Mouse (Mus musculus): Measurements from ENCODE around the gene Ankrd11.

Gene Ankrd11

DNA sequence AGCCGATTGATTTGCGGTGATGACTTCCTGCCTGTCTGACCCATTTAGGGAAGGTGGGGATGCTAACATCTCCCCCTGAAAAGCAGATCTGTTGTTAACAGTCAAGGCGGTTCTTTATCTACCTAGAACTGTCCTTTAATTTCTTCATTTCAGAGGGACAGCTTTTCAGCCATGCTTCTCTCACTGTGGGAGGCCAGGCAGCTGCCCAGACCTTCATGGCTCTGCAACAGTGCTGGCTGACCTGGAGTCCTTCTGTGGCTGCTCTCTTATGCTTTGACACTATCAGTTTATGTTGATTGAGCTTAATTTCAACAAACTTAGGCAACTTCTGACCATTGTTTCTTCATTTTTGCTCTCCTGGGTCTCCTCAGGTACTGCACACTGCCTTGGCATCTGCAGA lies 161.8 kb downstream of the Ankrd11 start:
- DNase-seq = no peak

DNA sequence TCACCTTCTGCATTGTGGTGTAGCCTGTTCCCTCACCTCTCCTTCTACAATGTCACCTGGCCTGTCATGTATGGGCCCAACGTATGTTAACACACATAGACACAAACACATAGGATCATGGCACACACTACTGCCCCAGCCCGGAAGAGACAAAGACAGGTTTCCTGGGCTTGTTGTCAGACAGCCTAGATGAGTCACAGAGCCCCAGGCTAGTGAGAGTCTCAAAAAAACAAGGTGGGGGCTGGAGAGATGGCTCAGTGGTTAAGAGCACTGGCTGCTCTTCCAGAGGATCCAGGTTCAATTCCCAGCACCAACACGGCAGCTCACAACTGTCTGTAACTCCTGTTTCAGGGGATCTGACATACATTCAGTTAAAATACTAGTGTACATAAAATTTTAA lies 163.8 kb downstream of the Ankrd11 start:
- DNase-seq = no peak

DNA sequence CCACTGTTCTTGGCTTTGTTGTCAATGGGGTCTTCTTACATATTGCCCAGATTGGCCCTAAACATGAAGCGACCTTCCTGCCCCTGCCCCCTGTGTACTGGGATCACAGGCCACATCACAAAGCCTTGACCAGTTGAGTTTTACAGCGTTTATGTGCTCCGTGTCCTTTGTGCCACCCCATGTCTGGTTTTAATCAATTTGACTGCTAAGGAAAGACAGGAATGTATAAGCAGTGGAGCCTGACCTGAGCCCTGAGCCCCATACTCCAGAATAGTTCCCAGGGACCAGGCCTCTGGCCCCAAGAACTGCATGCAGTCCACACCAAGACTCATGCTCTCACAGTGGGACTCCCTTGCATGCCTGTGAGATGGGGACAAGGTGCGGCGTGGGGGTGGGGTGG lies 166.9 kb downstream of the Ankrd11 start:
- no peak for DNase-seq

DNA sequence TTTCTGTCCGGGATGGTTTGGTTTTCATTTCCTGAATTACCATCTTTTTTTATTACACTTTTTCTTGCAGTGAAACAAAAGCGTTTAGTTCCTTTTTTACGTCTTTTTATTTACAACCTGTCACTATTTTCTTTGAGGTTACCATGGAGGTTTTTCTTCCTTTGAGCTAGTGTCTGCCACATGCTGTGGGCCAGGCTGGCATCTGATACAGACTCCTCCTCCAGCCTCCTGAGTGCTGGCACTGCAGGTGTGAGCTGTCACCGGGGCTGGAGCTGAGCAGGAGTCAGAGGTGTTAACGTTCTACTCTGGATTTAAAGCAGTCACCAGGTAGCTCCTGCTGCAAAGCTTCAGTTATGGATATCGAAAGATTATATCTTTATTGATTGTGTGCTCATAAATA lies 168.9 kb downstream of the Ankrd11 start:
- no peak for DNase-seq

DNA sequence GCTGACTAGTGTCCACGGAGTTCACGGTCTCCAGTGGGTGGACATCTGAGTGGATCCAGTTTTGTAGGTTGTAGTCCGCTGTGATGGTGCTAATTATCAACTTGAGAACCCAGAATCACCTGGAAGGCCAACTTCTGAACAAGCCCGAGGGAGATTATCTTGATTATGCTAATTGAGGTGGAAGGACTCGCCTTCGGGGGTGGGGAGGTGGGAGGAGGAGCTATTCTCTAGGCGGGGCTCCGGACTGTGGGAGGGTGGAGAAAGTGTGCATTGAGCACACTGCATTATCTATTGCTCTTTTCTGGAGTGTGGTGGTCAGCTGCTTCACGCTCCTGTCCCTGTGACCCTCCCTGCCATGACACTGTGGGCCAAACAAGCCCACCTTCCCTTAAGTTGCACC lies 170.4 kb downstream of the Ankrd11 start:
- no peak for DNase-seq

DNA sequence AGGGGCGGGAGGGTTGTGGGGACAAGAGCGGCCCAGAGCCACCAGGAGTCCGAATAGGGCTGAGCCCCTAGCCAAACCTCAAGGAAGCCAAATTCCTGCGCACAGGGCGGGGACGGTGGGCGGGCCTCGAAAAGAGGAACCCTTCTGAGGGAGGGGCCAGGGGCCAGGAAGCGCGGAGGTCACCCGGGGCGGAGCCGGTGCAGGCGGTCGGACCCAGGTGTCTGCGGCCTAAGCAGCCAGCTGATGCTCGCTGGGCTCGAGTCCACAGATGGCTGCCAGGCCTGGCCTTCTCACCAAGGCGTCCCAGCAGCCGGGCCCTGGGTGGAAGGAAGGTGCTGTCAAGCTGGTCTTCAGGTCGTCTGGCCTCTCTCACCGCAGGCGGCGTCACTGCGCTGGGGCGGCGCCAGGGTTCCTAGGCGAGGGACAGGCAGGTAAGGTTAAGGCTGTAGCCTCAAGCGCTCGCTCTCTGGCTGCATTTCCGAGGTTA lies 171.7 kb downstream of the Ankrd11 start:
- no peak for DNase-seq

DNA sequence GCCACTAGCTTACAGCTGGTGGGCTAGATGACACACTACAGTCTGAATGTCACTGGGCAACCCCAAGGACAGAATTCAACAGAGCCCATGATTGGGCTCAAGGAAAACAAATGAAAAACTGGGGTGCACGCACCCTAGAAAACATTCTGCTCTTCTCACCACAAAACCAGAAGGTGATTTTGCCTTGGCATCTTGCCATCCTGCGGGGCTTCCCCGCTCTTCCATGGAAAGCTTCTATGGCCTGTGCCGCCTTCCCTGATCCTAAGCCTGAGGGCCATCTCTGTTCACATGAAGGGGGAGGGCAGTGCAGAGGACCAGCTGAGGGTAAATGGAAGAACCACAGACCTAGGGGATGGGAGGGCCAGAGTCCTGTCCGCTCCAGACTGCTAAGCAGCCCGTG lies 174.1 kb downstream of the Ankrd11 start:
- no peak for DNase-seq

DNA sequence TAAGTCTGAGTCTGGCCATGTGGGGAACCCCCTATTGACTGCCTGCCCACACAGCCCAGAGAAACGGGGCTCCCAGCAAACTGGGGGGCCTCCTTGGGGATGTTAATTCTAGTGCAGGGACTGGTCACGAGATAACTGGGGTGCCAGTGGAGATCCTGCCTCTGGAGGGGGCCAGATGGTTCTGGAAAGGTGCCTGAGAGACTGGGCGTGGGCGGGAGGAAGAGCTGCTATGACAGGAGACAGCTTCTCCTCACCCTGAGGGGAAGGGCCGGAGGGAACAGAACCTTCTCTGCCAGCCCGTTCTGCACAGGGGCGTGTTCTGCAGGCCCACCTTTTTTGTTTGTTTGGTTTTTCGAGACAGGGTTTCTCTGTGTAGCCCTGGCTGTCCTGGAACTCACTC lies 175.8 kb downstream of the Ankrd11 start:
- no peak for DNase-seq

DNA sequence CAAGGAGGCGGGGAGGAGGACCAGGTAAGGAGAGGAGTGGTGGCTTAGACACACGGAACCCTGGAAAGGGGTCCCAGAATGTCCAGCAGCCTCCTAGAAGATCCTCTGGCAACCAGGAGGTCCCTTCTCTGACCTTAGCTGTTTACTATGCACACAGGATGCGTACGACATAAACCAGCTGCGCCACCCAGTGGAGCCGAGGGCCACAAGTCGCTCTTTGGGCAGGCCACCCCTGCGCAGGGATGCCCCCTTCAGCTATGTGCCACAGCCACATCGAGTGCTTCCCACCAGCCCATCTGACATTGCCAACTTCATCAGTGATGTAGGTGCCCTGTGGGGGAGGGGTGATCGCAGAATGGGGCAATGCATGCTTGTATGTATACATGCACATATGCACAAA lies 176.6 kb downstream of the Ankrd11 start:
- peak; percentile 21 for DNase-seq

DNA sequence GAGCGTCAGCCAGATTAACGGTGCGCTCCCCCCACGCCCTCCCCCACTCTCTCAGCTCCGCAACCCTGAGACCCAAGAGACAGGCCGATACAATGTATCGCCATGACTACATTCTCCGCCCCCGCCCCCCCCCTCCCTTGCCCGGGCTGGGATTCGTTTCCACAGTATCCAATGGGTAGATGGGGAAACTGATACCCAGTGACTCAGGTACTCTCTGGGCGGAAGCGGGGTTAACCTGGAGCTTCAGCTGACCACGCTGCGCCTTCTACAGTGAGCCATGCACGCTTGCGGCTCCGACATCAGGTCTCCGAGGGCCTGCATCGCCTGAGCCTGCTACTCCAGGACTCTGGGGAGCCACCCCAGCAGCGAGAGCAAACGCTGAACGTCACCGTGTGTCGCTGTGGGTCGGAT lies 177.4 kb downstream of the Ankrd11 start:
- DNase-seq = no peak

DNA sequence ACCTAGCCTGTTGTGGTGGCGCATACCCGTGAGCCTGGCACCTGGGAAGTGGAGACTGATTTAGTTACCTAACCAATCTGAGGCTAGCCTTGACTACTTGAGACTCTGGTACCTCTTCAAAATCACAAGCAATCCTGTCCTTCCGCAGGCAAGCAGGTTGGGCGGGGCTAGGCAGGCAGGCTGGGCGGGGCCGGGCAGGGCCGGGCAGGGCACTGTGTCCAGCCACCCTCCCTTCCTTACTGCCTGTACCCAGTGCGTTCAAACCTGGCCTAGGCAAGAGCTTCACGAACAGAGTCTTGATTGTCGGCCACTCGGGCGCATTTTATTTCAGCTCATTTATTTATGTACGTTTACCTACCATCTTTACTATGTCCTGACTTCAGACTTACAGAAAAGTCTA lies 182.2 kb downstream of the Ankrd11 start:
- no peak for DNase-seq

DNA sequence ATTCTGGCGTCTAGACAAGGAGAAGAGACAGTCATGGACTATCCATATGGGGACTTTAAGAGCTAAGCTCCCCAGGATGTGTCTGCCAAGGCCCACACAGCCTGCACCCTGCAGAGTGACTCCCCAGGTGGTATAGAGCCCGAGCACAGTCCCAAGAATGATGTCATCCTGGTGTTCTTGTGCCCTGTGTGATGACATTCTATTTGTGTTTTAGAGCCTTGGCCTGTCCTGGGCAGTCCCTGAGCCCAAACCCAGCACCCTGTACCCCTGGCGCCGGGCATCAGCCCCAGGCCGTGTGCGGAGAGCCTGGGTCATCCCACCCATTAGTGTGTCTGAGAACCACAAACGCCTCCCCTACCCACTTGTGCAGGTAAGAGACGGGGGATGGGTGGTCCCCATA lies 185.8 kb downstream of the Ankrd11 start:
- DNase-seq = no peak

DNA sequence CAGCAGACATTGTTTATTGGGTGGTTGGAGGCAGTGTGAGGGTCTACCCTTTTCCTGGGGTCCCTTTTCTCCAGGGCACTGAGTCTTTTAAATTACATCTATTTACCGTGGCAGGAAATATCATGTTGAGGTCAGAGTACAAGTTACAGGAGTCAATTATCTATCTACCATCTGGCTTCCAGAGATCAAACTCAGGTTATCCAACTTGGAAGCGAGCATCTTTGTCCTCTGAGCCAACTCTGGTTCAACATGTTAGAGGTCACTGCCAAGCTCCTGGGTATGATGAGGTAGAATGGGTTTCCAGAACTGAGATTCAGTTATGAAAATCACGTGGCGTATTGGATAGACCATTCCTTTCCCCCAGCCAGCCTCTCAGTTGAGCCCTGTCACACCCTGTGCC lies 187.0 kb downstream of the Ankrd11 start:
- no peak for DNase-seq

DNA sequence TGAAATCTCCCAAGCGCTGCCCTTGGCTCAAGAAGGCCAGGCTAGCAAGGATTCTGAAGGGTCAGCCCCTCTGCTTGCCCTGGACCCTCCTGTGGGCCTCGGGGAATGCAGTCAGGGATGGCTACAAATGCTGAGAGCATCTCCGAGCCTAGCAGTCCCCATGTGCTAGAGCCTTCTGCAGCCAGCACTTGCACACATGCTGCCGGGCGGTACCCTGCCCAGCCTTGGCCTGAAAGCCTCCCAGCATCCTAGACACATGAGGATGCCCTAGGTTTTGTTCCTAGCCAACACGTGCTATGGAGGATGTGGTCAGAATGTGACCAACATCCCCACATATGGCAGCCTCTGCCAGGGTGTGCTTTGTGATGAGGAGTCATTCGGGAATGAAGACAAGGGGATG lies 187.7 kb downstream of the Ankrd11 start:
- no peak for DNase-seq

DNA sequence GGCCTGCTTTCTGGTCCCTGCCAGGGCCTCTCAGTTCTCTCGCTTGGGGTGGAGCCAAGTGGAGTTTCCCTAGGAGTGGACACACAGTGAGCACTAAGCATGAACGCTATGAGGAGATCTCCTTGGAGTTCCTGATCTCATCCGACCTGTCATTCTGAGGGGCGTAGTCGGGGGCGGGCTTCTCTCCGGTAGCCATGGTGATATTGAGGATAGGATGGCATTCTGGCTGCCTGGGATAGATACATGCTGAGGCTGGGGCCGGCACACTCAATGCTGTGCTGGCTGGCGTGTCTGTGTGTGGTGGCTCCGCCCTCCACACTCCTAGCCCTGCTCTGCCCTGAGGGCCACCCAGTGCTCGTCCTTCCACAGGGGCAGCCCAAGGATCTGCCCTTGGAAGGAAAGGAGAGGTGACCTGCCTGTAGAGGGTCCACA lies 188.7 kb downstream of the Ankrd11 start:
- peak; percentile 48 for DNase-seq

DNA sequence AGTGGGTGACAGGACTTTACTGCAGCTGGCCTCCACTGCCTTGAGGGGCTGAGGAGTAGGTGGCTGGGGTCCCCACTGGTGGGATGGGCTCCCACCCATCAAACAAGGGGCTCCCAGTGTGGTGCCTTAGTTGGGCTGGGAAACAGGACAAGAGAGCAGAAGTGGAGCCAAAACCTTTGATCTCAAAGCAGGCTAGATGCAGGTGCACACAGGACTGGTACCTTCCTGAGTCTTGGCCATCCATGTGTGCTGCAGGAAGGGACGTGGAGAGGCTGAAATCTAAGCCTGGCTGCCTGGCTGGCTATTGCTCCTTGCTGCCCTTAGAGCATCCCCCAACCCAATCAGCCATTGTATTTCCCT lies 189.6 kb downstream of the Ankrd11 start:
- DNase-seq = no peak

DNA sequence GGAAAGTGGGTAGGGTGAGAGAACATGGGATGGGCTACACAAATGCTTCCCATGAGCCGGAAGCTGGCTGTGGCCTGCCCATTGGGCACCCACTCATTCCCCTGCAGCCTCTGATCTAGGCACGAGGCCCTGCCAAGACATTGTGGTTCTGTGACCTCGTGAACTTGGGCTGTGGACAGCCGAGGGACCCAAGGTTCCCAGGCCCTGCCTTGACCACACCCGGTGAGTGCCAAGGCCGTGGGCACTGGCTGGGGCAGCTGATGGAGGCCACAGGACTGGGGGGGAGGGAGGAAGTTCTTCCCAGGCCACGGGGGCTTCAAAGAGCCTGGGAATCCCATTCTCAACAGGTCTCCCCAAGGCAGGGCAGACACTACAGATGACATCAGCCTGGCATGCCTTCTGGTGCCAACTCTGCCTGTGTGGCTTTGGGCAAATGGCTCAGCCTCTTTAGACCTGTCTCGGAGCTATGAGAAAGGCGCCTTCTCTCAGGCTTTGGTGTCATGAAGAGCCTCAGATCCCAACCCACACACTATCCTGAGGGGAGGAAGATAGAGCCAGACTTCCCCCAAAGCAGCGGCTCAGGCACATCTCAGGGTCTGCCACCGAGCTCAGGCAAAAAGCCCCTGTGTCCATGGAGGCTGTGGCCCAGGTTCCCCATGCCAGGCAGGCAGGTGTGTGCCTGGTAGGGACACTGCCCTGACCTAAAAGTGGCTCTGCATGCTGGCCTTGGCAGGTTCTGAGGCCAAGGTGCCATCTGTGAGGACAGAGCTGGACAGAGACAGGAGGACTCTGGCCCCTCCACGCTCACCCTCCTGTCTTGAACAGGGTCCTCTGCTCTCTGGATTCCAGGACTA lies 190.2 kb downstream of the Ankrd11 start:
- DNase-seq = no peak

DNA sequence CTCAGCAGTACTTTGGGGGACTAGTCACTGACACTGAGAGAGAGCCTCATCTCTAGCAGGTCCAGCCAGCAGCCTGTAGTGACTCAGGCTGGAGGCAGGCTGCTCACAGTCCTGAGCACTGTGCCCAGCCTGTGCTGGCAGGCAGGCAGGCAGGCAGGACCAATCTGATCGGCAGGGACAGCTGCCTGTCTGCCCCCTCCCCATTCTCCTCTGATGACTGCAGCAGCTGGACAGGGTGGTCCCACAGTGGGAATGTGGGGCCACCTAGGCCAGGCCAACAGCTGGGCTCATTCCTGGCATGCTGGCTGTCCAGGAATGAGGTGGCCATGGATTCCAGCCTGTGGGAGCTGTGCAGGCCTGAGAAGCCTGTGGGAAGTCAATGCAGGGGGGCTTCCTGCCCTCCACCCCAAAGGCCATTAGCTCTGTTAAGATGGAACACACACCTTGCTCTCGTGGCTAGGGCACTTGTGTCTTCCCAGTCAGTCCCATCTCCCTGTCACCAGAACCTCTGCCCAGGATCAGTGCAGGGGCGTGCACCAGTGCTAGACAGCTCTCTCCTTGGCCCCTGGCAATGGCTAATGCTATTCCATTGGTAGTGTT lies 191.3 kb downstream of the Ankrd11 start:
- DNase-seq = no peak

DNA sequence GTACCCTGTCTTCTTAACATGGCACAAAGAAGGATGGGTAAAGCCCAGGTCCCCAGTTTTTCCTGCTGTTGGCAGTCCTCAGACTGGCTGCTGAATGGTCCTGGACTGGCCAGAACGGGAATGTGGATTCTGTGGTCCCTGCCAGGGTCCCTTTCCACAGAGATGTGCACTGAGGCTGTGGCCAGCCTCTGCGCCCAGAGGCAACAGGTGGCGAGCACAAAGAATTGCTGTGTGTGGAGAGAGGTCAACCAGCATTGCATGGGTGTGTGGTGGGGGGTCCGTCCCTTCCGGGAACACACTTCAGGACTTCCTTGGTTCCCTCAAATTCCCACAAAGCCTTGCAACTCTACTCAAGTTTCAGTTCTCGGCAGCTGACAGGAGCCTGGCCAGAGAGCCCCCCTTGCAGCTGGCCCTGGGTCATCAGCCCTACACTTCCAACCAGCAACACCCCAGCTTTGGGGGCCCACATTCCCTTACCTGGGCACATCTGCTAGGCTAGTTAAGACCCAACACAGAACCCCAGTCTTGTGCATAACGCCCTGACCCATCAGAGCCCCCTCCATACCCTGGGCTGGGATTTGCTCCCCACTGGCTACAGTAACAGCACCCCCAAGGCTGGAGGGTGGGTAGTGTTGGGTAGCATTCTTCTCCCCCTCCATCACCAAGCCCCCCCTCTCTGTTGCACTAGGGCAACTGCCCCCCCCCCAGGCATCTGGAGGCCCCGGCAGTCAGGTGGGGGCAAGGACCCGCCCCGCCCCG lies 192.7 kb downstream of the Ankrd11 start:
- no peak for DNase-seq

DNA sequence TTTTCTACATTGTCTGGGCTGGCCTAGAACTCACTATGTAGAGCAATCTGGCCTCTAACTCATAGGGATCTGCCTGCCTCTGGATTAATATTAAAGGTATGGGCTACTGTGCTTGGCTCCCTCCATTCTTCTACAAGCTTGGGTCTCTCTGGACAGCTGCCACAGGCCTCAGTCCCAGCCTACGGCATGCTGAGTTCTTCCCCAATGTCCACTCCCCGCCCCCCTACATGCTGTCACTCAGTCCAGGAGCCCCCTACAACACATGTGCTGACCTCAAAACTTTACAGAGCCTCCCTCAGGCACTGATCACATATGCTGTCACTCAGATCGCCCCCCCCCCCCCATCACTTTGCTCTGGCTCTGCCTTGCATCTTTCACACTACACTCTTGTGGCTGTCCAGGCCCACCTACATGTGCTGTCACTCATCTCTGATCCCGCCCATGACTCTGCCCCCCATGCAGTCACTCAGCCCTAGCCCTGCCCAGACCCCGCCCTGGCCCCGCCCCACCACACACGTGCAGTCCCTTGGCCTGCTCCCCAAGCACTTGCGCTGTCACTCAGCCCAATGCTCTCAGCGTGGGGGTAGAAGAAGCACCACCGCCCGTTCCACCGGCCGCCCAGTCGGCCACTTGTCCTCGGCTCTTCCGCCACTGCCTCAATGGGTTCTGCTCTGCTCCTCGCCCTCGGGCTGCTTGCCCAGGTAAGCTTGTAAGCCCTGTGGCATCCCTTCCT lies 194.1 kb downstream of the Ankrd11 start, which contains the start of gene Cdh15:
Gene Cdh15 (plus strand): TSS at position 138 of the 733 bp plus-strand sequence.
- peak; percentile 42 for DNase-seq

DNA sequence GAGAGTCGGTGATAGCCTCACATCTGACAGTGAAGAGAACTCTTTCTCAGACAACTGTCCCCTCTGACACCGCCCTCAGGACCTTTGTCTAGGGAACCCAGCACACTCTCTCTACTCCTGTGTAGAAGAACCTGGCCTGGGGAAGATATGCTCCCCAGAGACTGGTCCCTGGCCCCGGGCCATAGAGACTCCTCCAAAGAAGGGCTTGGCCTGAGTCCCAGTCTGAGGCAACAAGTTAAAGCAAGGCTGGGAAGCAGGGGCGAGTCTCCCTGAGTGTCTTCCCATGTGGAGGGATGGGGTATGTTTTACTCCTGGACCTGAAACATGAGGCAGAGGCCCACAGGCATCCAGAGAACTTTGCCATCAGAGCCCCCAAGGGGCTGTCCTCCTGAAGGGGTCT lies 196.4 kb downstream of the Ankrd11 start:
- DNase-seq = no peak

DNA sequence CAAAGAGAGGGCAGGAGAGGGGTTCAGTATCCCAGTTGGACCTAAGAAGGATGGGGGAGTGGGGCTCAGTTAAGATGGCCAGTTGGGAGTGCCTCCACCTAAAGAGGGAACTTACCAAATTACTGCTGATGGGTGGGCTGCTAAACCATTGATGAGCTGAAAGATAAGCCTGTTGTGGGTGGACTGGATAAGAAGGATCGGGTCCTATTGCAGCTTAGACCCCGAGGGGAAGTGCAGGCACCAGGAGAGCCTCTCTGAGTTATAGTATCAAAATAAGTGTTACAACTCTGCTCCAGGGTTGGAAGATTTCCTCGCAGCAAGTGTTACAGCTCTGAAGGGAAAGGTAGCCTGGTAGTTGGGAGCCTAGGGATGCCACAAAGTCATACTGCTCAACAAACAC lies 197.9 kb downstream of the Ankrd11 start:
- DNase-seq = no peak

DNA sequence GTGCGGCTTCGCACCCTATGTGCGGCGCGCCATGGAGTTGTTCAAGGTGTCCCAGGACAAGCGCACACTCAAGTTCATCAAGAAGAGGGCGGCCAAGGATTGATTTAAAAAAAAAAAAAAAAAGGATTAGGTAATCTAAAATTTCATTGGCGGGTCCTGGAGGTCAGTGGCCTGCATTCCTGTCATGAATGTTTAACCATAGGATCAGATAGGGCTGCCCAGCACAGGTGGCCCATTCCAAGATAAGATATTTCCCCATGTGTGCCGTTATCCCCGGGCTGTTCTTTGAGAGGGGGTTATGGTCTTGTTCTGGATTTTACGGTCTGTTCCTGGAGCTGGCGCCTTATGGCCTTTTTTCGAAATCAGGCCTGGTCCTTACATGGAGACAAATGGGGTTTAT lies 205.4 kb downstream of the Ankrd11 start:
- DNase-seq = no peak
